Mouse (Mus musculus) CH12.LX (cell line): ENCODE measurements around the gene App. TPM values are rescaled to one million over a fixed set of nuclear protein-coding genes. Genes with fewer than 3 reads are reported as not detected.

Experiments used
- DNase-seq: peaks from one replicate; pipeline ENCODE4 v3.0.0-alpha.2; 2013; ENCODE audit errors: extremely low read depth
- H3K27ac ChIP-seq: 2 replicates; pipeline ENCODE4 v1.5.1; 2012; ENCODE audit warnings: low read depth, mild to moderate bottlenecking, control low read depth, moderate library complexity; ENCODE audit not compliant: insufficient read depth
- H3K27me3 ChIP-seq: replicated peaks from 2 replicates; pipeline ENCODE3; 2012; ENCODE audit warnings: inconsistent platforms
- H3K36me3 ChIP-seq, 2 experiments: replicated peaks in 1 of 2; 2 replicates each; pipeline versions ENCODE3 to v1.6.1; 2012; ENCODE audit warnings: inconsistent platforms in 1 of 2, low read length in 1 of 2, mild to moderate bottlenecking in 1 of 2, mixed read lengths in 1 of 2, moderate library complexity in 1 of 2; ENCODE audit not compliant: control insufficient read depth in 1 of 2, insufficient read depth in 1 of 2
- H3K4me1 ChIP-seq, 2 experiments: 2 replicates each; pipeline ENCODE4 v1.6.1; 2012; ENCODE audit warnings: inconsistent platforms in 1 of 2, moderate library complexity in 1 of 2; ENCODE audit not compliant: insufficient read depth in 2 of 2, control insufficient read depth in 1 of 2
- H3K4me2 ChIP-seq: 2 replicates; pipeline ENCODE4 v1.6.1; 2012; ENCODE audit warnings: low read depth, mild to moderate bottlenecking, control low read depth; ENCODE audit not compliant: poor library complexity, insufficient read depth, severe bottlenecking
- H3K4me3 ChIP-seq, 3 experiments: fragments of 150-350 bp in 1 of 3; sonication (generic) in 1 of 3; replicated peaks in 1 of 3; 2 replicates each; pipeline versions ENCODE3 to v1.5.1; 2011 to 2012; ENCODE audit warnings: low read depth in 2 of 3, low read length in 2 of 3, mild to moderate bottlenecking in 2 of 3, moderate library complexity in 2 of 3, control low read depth in 1 of 3, improper control_type of control experiment in 1 of 3, inconsistent platforms in 1 of 3, mixed read lengths in 1 of 3; ENCODE audit not compliant: poor library complexity in 1 of 3
- H3K79me2 ChIP-seq: replicated peaks from 2 replicates; pipeline ENCODE4 v1.6.1; 2012; ENCODE audit warnings: mild to moderate bottlenecking, moderate library complexity; ENCODE audit not compliant: control insufficient read depth, poor library complexity, insufficient read depth, severe bottlenecking; ENCODE audit errors: extremely low read depth
- H3K9ac ChIP-seq: 2 replicates; pipeline ENCODE4 v1.6.1; 2012; ENCODE audit warnings: low read depth, mild to moderate bottlenecking, control low read depth, moderate library complexity; ENCODE audit not compliant: insufficient read depth
- H3K9me3 ChIP-seq: replicated peaks from 2 replicates; pipeline ENCODE3; 2012; ENCODE audit warnings: low read length, inconsistent platforms, mixed read lengths
- BHLHE40 ChIP-seq: IDR thresholded peaks from 2 replicates; pipeline ENCODE4 v1.6.1; 2011; ENCODE audit warnings: mild to moderate bottlenecking, low read depth, low read length, improper control_type of control experiment
- CTCF ChIP-seq, 2 experiments: IDR thresholded peaks in 1 of 2; conservative IDR thresholded peaks in 1 of 2; 2 replicates each; pipeline ENCODE4 v1.5.1; 2011 to 2012; ENCODE audit warnings: low read depth in 2 of 2, low read length in 2 of 2, improper control_type of control experiment in 1 of 2, inconsistent platforms in 1 of 2, mild to moderate bottlenecking in 1 of 2, moderate library complexity in 1 of 2
- ELF1 ChIP-seq: IDR thresholded peaks from 2 replicates; pipeline ENCODE4 v1.6.1; 2014; ENCODE audit warnings: low read depth, mild to moderate bottlenecking, inconsistent platforms, low read length, improper control_type of control experiment
- EP300 ChIP-seq: IDR thresholded peaks from 2 replicates; pipeline ENCODE4 v1.6.1; 2011; ENCODE audit warnings: low read length, improper control_type of control experiment
- ETS1 ChIP-seq: conservative IDR thresholded peaks from 2 replicates; pipeline ENCODE4 v1.6.1; 2012; ENCODE audit warnings: low read depth, mild to moderate bottlenecking, inconsistent platforms, low read length, improper control_type of control experiment, moderate library complexity
- HCFC1 ChIP-seq: IDR thresholded peaks from 2 replicates; pipeline ENCODE4 v1.6.1; 2012; ENCODE audit warnings: low read depth, mild to moderate bottlenecking, inconsistent platforms, low read length, improper control_type of control experiment
- IRF4 ChIP-seq: IDR thresholded peaks from 2 replicates; pipeline ENCODE4 v1.6.1; 2014; ENCODE audit warnings: low read depth, mild to moderate bottlenecking, inconsistent platforms, low read length, improper control_type of control experiment
- JUND ChIP-seq: conservative IDR thresholded peaks from 2 replicates; pipeline ENCODE4 v1.6.1; 2011; ENCODE audit warnings: low read depth, low read length, improper control_type of control experiment
- KAT2A ChIP-seq: IDR thresholded peaks from 2 replicates; pipeline ENCODE4 v1.6.1; 2012; ENCODE audit warnings: low read length, improper control_type of control experiment, inconsistent platforms; ENCODE audit not compliant: insufficient replicate concordance
- MAX ChIP-seq: IDR thresholded peaks from 2 replicates; pipeline ENCODE4 v1.6.1; 2011; ENCODE audit warnings: low read length, improper control_type of control experiment
- MEF2A ChIP-seq: IDR thresholded peaks from 2 replicates; pipeline ENCODE4 v1.6.1; 2014; ENCODE audit warnings: low read depth, mild to moderate bottlenecking, inconsistent platforms, low read length, improper control_type of control experiment, borderline replicate concordance
- MYC ChIP-seq: IDR thresholded peaks from 2 replicates; pipeline ENCODE4 v1.6.1; 2011; ENCODE audit warnings: low read depth, mild to moderate bottlenecking, improper control_type of control experiment, low read length
- NELFE ChIP-seq: IDR thresholded peaks from 2 replicates; pipeline ENCODE4 v1.6.1; 2011; ENCODE audit warnings: low read depth, low read length, improper control_type of control experiment
- POLR2A ChIP-seq: IDR thresholded peaks from 2 replicates; pipeline ENCODE4 v1.6.1; 2011; ENCODE audit warnings: low read depth, mild to moderate bottlenecking, improper control_type of control experiment, low read length
- RAD21 ChIP-seq: IDR thresholded peaks from 2 replicates; pipeline ENCODE4 v1.6.1; 2011; ENCODE audit warnings: low read depth, mild to moderate bottlenecking, low read length, improper control_type of control experiment, moderate library complexity
- RCOR1 ChIP-seq: conservative IDR thresholded peaks from 2 replicates; pipeline ENCODE4 v1.6.1; 2012; ENCODE audit warnings: low read depth, mild to moderate bottlenecking, inconsistent platforms, low read length, improper control_type of control experiment
- TBP ChIP-seq: conservative IDR thresholded peaks from 2 replicates; pipeline ENCODE4 v1.6.1; 2011; ENCODE audit warnings: low read depth, low read length, improper control_type of control experiment
- TCF12 ChIP-seq: IDR thresholded peaks from 2 replicates; pipeline ENCODE4 v1.6.1; 2014; ENCODE audit warnings: low read depth, mild to moderate bottlenecking, inconsistent platforms, low read length, improper control_type of control experiment
- USF1 ChIP-seq: IDR thresholded peaks from 2 replicates; pipeline ENCODE4 v1.6.1; 2014; ENCODE audit warnings: low read depth, mild to moderate bottlenecking, inconsistent platforms, low read length, improper control_type of control experiment
- ZNF384 ChIP-seq: IDR thresholded peaks from 2 replicates; pipeline ENCODE4 v1.6.1; 2012; ENCODE audit warnings: low read depth, low read length, improper control_type of control experiment, inconsistent platforms
- dilution Hi-C: fragments of 300-500 bp; cut with MboI; formaldehyde crosslinking; loops from 2 replicates; pipeline ENCODE4 v1.14.3; 2020; ENCODE audit warnings: low sequenced_read_pairs; ENCODE audit not compliant: extremely low pct_unique_long_range_greater_than_20kb, extremely low pct_ligation_motif_present
- in situ Hi-C: fragments of 300-500 bp; cut with MboI; formaldehyde crosslinking; loops from 3 replicates; pipeline ENCODE4 v1.14.3; 2019; ENCODE audit warnings: low sequenced_read_pairs, low pct_ligation_motif_present, low pct_unique_long_range_greater_than_20kb, mixed read lengths
- polyA plus RNA-seq: library from polyadenylated mRNA; unstranded; fragments of >175 nt; gene quantifications from 2 replicates; pipeline ENCODE4 v1.2.1, GENCODE M21; 2012; ENCODE audit warnings: low read depth; ENCODE audit not compliant: insufficient read length
- total RNA-seq, 2 experiments: library from RNA; depleted of rRNA; stranded (reverse); fragments of 300-350 nt in 1 of 2; fragments of >200 nt in 1 of 2; gene quantifications; 2 replicates each; pipeline ENCODE4 v1.2.3; 2012 to 2014

App gene
- total and polyA plus RNA-seq, 3 experiments = 31.1 to 99.2 (median 84.1) TPM

DNA sequence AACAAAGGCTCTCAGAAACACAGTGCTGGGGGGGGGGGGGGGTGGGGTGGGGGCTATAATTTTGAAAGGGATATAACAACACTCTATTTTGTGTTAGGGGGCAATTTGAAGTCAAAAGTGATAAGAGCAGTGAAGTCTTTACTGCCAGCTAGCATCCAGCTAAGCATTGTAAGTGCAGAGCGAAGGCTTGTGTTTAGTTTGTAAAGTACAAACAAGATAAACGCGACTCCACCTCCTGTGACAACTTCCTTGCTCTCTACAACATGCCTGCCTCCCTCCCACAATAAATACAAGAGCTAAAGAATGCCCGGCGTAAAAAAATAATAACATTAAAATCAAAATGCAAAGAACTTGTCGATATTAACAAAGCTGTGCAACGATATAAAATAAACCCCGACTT is 40.5 kb downstream of the App start:
- in situ Hi-C loops = no loop called here
- Histone ChIP-seq H3K4me3 (peak overlapping the region; percentile 21 to 45 (median 36)), H3K79me2 (peaks cover 18% of the 10 kb centered on the region), H3K9ac (peak overlapping the region; percentile 60), H3K9me3 (no peaks in the 10 kb centered on the region), H3K4me2 (peak overlapping the region; percentile 74), H3K27me3 (no peaks in the 10 kb centered on the region), H3K27ac (0 out of 2 replicates have a peak overlapping the region, but pooled peaks have one; percentile 42), H3K36me3 (peaks cover 0 to 22% of the 10 kb centered on the region in 2 experiments), H3K4me1 (peaks cover 15 to 59% of the 10 kb centered on the region in 2 experiments)
- dilution Hi-C loops = no loop called here
- DNase-seq = no peak
- TF ChIP-seq MEF2A = 0 out of 2 replicates have a peak, but pooled peaks have one; percentile 1
- no peak for TF ChIP-seq ETS1

DNA sequence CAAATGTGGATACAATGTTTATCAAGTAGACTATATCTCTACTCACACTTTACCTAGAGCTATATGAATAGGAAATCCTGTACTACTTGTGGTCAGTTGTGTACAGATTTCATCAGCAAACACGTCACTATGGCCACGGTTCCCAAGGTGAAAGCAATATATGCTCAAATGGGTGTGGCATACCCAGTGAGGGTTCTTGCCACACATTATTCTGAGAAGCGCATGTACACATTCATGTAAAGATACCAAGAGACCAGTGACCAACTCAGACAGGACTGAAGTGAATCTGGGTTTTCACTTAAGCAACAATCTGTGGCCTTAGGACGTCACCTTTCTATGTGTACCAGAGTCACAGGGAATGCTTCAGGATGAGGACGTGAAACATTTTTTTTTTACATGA is 41.4 kb downstream of the App start:
- peaks cover 14% of the 10 kb centered on the region for H3K79me2 ChIP-seq
- no peak for DNase-seq
- peaks cover 12 to 61% of the 10 kb centered on the region in 2 experiments for H3K4me1 ChIP-seq
- H3K9me3 ChIP-seq = no peaks in the 10 kb centered on the region
- H3K27me3 ChIP-seq = no peaks in the 10 kb centered on the region
- H3K9ac ChIP-seq = no peak overlapping the region; the same call in 1 of the 2 replicates
- TF ChIP-seq IRF4 = no peak
- TF ChIP-seq MAX = no peak
- no peak for TF ChIP-seq EP300
- TF ChIP-seq ETS1 = no peak
- no peak for TF ChIP-seq BHLHE40
- no peak for TF ChIP-seq HCFC1
- TF ChIP-seq TCF12 = no peak
- no peak for TF ChIP-seq RAD21
- TF ChIP-seq ZNF384 = no peak
- TF ChIP-seq NELFE = no peak
- no peak for TF ChIP-seq ELF1
- no peak for TF ChIP-seq RCOR1
- TF ChIP-seq USF1 = no peak
- no peak for TF ChIP-seq JUND
- TF ChIP-seq KAT2A = no peak
- TF ChIP-seq MYC = no peak
- TF ChIP-seq POLR2A = no peak
- TF ChIP-seq CTCF (conservative IDR thresholded peaks at IDR 0.05 in 1 of 2, IDR thresholded peaks at IDR 0.05 in 1 of 2; ENCODE audit: low read depth in 2 of 2, low read length in 2 of 2) = no peak
- TF ChIP-seq TBP = no peak
- TF ChIP-seq, all 38 proteins: peak for 0
- H3K4me3 ChIP-seq = no peak overlapping the region
- H3K36me3 ChIP-seq = peaks cover 0 to 19% of the 10 kb centered on the region in 2 experiments
- H3K27ac ChIP-seq = no peak overlapping the region
- 0 out of 2 replicates have a peak overlapping the region, but pooled peaks have one; percentile 74 for H3K4me2 ChIP-seq
- in situ Hi-C loops = no loop called here
- dilution Hi-C loops = no loop called here
